Mouse (Mus musculus) hindbrain, postnatal 0 days (tissue): ENCODE results near the gene Inhbb. TPM values are rescaled to one million over a fixed set of nuclear protein-coding genes. Genes with fewer than 3 reads are reported as not detected.

ENCODE experiments used
- ATAC-seq: fragments of 200-750 bp; cut with Nextera tagmentation; 2 replicates; pipeline ENCODE4 v1.8.0; 2017; ENCODE audit warnings: mild to moderate bottlenecking, moderate TSS enrichment, moderate library complexity
- DNase-seq: peaks from one replicate; pipeline ENCODE4 v3.0.0-alpha.2; 2015; ENCODE audit warnings: low spot score
- H3K27ac ChIP-seq: fragments of 300-500 bp; sonication (generic); 2 replicates; pipeline ENCODE4 v1.5.1; 2014; ENCODE audit warnings: mild to moderate bottlenecking
- H3K27me3 ChIP-seq: fragments of 300-500 bp; sonication (generic); 2 replicates; pipeline ENCODE4 v1.6.1; 2014; ENCODE audit warnings: low read length, mixed read lengths; ENCODE audit not compliant: insufficient read depth
- H3K36me3 ChIP-seq: fragments of 300-500 bp; sonication (generic); 2 replicates; pipeline ENCODE4 v1.6.1; 2014; ENCODE audit warnings: low read length, mixed read lengths; ENCODE audit not compliant: insufficient read depth
- H3K4me1 ChIP-seq: fragments of 300-500 bp; sonication (generic); 2 replicates; pipeline ENCODE4 v1.6.1; 2014; ENCODE audit warnings: antibody characterized with exemption, low read length, mixed read lengths; ENCODE audit not compliant: insufficient read depth
- H3K4me2 ChIP-seq: fragments of 300-500 bp; sonication (generic); 2 replicates; pipeline ENCODE4 v1.6.1; 2014; ENCODE audit warnings: low read depth, mild to moderate bottlenecking, low read length, moderate library complexity, mixed read lengths
- H3K4me3 ChIP-seq: fragments of 300-500 bp; sonication (generic); 2 replicates; pipeline ENCODE4 v1.5.1; 2014; ENCODE audit warnings: low read length
- H3K9ac ChIP-seq: fragments of 300-500 bp; sonication (generic); replicated peaks from 2 replicates; pipeline ENCODE4 v1.6.1; 2014; ENCODE audit warnings: mild to moderate bottlenecking, low read length, moderate library complexity, mixed read lengths
- H3K9me3 ChIP-seq: fragments of 300-500 bp; sonication (generic); 2 replicates; pipeline ENCODE4 v1.6.1; 2016; ENCODE audit warnings: low read length, mixed read lengths
- CTCF ChIP-seq: IDR thresholded peaks from 2 replicates; pipeline ENCODE4 v1.5.1; 2016; ENCODE audit warnings: antibody characterized with exemption, control low read depth, low read depth
- whole genome bisulfite sequencing: fragments of 180-500 bp; shearing (Covaris S2); extraction: QIAGEN DNeasy Blood & Tissue Kit; methylation state at CpG from one replicate; pipeline ENCODE4 v1.1.7; 2014; 5-methylcytosine and 5-hydroxymethylcytosine counted together
- polyA plus RNA-seq: library from polyadenylated mRNA; unstranded; fragments of >200 nt; fragmentation: Nextera tagmentation; extraction: Ambion mirVana; gene quantifications from 2 replicates; pipeline ENCODE4 v1.2.1, GENCODE M21; 2015
- total RNA-seq: library from RNA; depleted of rRNA; stranded (reverse); fragments of >200 nt; gene quantifications from 2 replicates; pipeline ENCODE4 v1.2.3, GENCODE M21; 2014

The Inhbb gene
- total and polyA plus RNA-seq, 2 experiments from 2014 or later: 3.3 to 7.1 TPM

GRCm38 (mm10) chr1:119438105-119438637 is 16.1 kb upstream of the Inhbb start:
- WGBS: 94% methylated on average over 9 of the region's 9 CpGs
- no peak for ATAC-seq

GRCm38 (mm10) chr1:119437401-119437800 is 15.4 kb upstream of the Inhbb start:
- ATAC-seq (no peak), DNase-seq (no peak)
- Histone ChIP-seq H3K4me2 (no peak overlapping the region), H3K4me1 (no peaks in the 10 kb centered on the region), H3K9me3 (no peaks in the 10 kb centered on the region), H3K27me3 (no peaks in the 10 kb centered on the region), H3K4me3 (no peak overlapping the region), H3K27ac (no peak overlapping the region), H3K36me3 (no peaks in the 10 kb centered on the region), H3K9ac (no peak overlapping the region)
- TF ChIP-seq CTCF: no peak
- WGBS: 36% methylated on average over 6 of the region's 6 CpGs

More at GRCm38 (mm10) chr1:119438105-119438637, 16.1 kb upstream of the Inhbb start:
- Histone ChIP-seq H3K9me3 (no peaks in the 10 kb centered on the region), H3K4me2 (no peak overlapping the region), H3K36me3 (no peaks in the 10 kb centered on the region), H3K4me1 (no peaks in the 10 kb centered on the region), H3K27ac (no peak overlapping the region), H3K4me3 (no peak overlapping the region), H3K27me3 (no peaks in the 10 kb centered on the region), H3K9ac (no peak overlapping the region)
- TF ChIP-seq CTCF: no peak
- DNase-seq: no peak

GRCm38 (mm10) chr1:119424141-119424860 is 2.3 kb upstream of the Inhbb start:
- TF ChIP-seq CTCF: no peak
- H3K27me3 ChIP-seq: 0 out of 2 replicates have a peak, but pooled peaks cover 22% of the 10 kb centered on the region
- no peaks in the 10 kb centered on the region for H3K9me3 ChIP-seq
- DNase-seq (no peak), ATAC-seq (no peak)
- H3K4me2 ChIP-seq: no peak overlapping the region
- H3K4me3 ChIP-seq: no peak overlapping the region
- H3K9ac ChIP-seq: no peak overlapping the region
- peaks cover 7% of the 10 kb centered on the region for H3K4me1 ChIP-seq
- WGBS: 29% methylated on average over 6 of the region's 6 CpGs
- no peaks in the 10 kb centered on the region for H3K36me3 ChIP-seq
- H3K27ac ChIP-seq: no peak overlapping the region

- H3K36me3 ChIP-seq: no peaks in the 10 kb centered on the region
- no peak overlapping the region for H3K27ac ChIP-seq
- peak; percentile 81 for DNase-seq
- no peaks in the 10 kb centered on the region for H3K9me3 ChIP-seq
- no peak overlapping the region for H3K4me2 ChIP-seq
- no peak overlapping the region for H3K4me3 ChIP-seq
- peak; percentile 79 for TF ChIP-seq CTCF
- 4% methylated on average over 13 of the region's 14 CpGs for WGBS
- peaks cover 7% of the 10 kb centered on the region for H3K4me1 ChIP-seq
- no peak overlapping the region for H3K9ac ChIP-seq
- 0 out of 2 replicates have a peak, but pooled peaks cover 22% of the 10 kb centered on the region for H3K27me3 ChIP-seq
- ATAC-seq: peak; percentile 40
Measured at GRCm38 (mm10) chr1:119423510-119423909, 1.5 kb upstream of the Inhbb start.

- Histone ChIP-seq H3K9ac (peak overlapping the region; percentile 65; the same call in 1 of the 2 replicates), H3K27me3 (peaks cover 25% of the 10 kb centered on the region; the same call in 1 of the 2 replicates), H3K9me3 (no peaks in the 10 kb centered on the region), H3K4me1 (peaks cover 9% of the 10 kb centered on the region), H3K36me3 (no peaks in the 10 kb centered on the region), H3K27ac (no peak overlapping the region), H3K4me2 (peak overlapping the region; percentile 96), H3K4me3 (peak overlapping the region; percentile 65)
- WGBS: 2% methylated on average over 31 of the region's 32 CpGs
- peak; percentile 44 for TF ChIP-seq CTCF
- ATAC-seq (no peak), DNase-seq (peak; percentile 44)
Measured at GRCm38 (mm10) chr1:119422460-119423015, 490 bp upstream of the Inhbb start.

GRCm38 (mm10) chr1:119420984-119421575 is 968 bp downstream of the Inhbb start:
- peak overlapping the region; percentile 65 for H3K9ac ChIP-seq
- no peaks in the 10 kb centered on the region for H3K9me3 ChIP-seq
- DNase-seq (peak; percentile 53), ATAC-seq (peak; percentile 33; the same call in 1 of the 2 replicates)
- peak overlapping the region; percentile 96 for H3K4me2 ChIP-seq
- H3K27me3 ChIP-seq: peaks cover 26% of the 10 kb centered on the region; the same call in 1 of the 2 replicates
- peaks cover 19% of the 10 kb centered on the region for H3K4me1 ChIP-seq
- no peaks in the 10 kb centered on the region for H3K36me3 ChIP-seq
- H3K27ac ChIP-seq: peak overlapping the region; percentile 73
- WGBS: 0% methylated on average over 37 of the region's 78 CpGs
- TF ChIP-seq CTCF: no peak
- peak overlapping the region; percentile 65 for H3K4me3 ChIP-seq
